Mouse (Mus musculus): ENCODE results near the gene Paqr5. TPM values are rescaled to one million over a fixed set of nuclear protein-coding genes. Genes with fewer than 3 reads are reported as not detected.
A peak's percentile ranks its signal among the peaks of the same experiment; 100 is the strongest.

The Paqr5 gene
- polyA plus RNA-seq, 1 experiment: not detected

DNA sequence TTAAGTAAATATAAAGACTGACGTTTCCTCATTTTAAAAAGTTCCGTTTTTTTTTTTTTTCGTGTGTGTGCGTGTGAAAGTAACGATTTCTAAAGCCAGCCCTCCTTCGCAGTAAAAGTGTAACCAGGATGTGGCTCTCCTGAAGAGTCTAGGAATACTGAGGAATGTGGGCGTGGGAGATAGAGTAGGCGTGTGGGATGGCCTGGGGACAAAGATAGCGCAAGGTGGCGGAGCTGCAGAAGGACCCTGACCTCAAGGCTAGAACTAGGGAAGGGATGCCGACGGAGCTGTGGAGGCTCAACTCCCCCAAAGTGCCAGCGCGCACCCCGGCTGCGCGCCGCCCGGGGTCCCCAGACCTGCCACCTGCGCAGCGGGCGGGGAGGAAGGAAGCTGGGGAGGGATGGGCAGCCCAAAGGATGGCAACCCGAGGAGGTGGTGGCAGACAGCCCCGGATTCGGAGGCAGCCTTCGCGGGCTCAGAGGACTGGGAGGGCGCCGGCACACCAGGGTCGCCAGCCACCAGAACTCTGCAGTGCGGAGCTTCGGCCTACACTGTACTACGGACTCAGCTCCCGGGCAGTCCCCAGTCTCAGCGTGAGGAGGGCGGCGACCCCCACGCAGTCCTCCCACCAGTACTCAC lies 80.6 kb downstream of the Paqr5 start:
- Histone ChIP-seq H3K4me1 (ENCODE audit: control insufficient read depth, insufficient read depth, low read length) (no peaks in the 10 kb centered on the region), H3K27ac (ENCODE audit: insufficient read depth, low read length) (peak overlapping the region; percentile 24; the same call in 1 of the 2 replicates), H3K4me3 (ENCODE audit: insufficient read depth, low read length) (peak overlapping the region; percentile 81)
- no peak for TF ChIP-seq CTCF (IDR thresholded peaks at IDR 0.05; ENCODE audit: borderline replicate concordance, insufficient read depth, low read length)
- TF ChIP-seq POLR2A (IDR thresholded peaks at IDR 0.05; ENCODE audit: low read depth, low read length): no peak

DNA sequence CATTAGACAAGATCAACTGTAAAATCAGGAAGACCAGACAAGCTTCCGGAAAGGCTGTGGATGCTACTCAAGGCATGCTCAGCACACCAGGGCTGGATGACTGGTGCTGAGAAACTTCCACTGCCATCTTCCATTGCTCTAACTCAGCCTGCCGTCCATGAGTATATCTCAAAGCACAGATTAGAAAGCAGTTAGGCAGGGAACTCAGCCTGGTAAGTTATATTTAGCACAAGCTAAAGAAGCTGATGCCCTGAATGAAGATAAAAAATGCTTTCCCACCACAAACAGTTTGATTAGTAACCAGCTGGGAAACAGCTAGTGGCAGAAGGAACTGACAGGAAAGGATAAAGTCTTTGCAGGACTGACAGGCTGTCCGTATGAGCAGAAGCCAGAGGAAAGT lies 85.6 kb downstream of the Paqr5 start:
- no peak overlapping the region for H3K4me3 ChIP-seq (ENCODE audit: insufficient read depth, low read length)
- TF ChIP-seq POLR2A (IDR thresholded peaks at IDR 0.05; ENCODE audit: low read depth, low read length): no peak
- TF ChIP-seq CTCF (IDR thresholded peaks at IDR 0.05; ENCODE audit: borderline replicate concordance, insufficient read depth, low read length): no peak
- no peak overlapping the region for H3K27ac ChIP-seq (ENCODE audit: insufficient read depth, low read length)
- no peaks in the 10 kb centered on the region for H3K4me1 ChIP-seq (ENCODE audit: control insufficient read depth, insufficient read depth, low read length)

DNA sequence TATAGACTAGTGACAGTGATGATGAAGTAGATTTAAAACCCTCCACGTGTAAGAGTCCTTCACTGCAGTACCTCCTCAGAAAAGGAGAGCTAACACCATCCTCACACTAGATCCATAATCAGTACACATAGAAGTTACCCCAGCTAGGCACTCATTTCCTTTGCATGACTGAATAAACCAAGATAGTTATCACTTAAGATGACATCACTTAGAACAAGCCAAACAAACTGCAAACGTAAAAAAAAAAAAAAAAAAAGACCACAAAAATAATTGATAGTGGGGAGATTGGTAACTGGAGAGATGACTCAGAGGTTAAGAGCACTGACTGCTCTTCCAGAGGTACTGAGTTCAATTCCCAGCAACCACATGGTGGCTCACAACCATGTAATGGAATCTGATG lies 93.3 kb downstream of the Paqr5 start:
- no peaks in the 10 kb centered on the region for H3K4me1 ChIP-seq (ENCODE audit: control insufficient read depth, insufficient read depth, low read length)
- no peak overlapping the region for H3K27ac ChIP-seq (ENCODE audit: insufficient read depth, low read length)
- TF ChIP-seq POLR2A (IDR thresholded peaks at IDR 0.05; ENCODE audit: low read depth, low read length): no peak
- TF ChIP-seq CTCF (IDR thresholded peaks at IDR 0.05; ENCODE audit: borderline replicate concordance, insufficient read depth, low read length): no peak
- H3K4me3 ChIP-seq (ENCODE audit: insufficient read depth, low read length): no peak overlapping the region

DNA sequence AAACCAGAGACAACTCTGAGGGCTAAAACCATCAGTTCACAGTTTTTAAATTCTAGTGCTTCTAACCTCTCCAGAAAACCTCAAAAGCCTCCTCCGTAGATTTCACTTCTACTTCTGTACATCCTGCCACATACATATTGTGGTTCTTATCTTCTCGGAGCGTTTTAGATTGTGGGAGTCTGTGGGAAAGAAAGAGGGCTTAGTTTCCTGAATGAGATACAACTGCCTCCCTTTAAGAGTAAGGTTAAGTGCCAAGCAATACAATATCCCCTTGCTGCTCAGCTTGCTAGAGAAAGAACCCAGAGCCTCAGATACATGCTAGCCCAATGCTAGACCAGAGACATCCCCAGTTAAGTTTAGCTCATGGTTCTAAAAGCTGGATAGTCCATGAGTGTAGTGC lies 94.6 kb downstream of the Paqr5 start:
- no peaks in the 10 kb centered on the region for H3K4me1 ChIP-seq (ENCODE audit: control insufficient read depth, insufficient read depth, low read length)
- TF ChIP-seq CTCF (IDR thresholded peaks at IDR 0.05; ENCODE audit: borderline replicate concordance, insufficient read depth, low read length) (no peak), POLR2A (IDR thresholded peaks at IDR 0.05; ENCODE audit: low read depth, low read length) (no peak)
- no peak overlapping the region for H3K27ac ChIP-seq (ENCODE audit: insufficient read depth, low read length)
- H3K4me3 ChIP-seq (ENCODE audit: insufficient read depth, low read length): no peak overlapping the region

DNA sequence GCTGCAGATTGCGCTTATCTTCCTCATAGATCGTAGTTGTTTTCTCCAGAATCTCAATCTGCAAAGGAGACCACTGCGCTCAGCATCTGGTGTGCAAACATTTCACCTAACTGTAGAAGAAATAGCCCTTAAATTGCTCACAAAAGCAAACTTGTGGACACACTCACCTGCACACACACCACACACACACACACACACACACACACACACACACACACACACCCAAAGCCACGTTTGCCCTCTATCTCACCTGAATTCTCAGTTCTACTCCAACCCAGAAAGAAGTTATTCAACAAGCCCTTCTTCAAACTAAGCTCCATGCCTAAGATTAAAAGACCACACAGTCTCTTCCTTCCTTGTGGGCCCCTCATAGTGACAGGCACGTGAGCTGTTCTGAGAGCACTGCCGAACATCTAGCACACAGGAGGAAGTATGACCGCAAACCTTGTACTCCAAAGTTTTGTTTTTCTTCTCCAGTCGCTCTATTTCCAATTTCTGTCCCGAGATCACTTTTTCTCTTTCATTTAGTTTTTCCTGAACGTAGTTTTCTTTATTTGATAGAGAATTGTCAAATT lies 101.5 kb downstream of the Paqr5 start:
- no peaks in the 10 kb centered on the region for H3K4me1 ChIP-seq (ENCODE audit: control insufficient read depth, insufficient read depth, low read length)
- no peak overlapping the region for H3K27ac ChIP-seq (ENCODE audit: insufficient read depth, low read length)
- H3K4me3 ChIP-seq (ENCODE audit: insufficient read depth, low read length): no peak overlapping the region
- TF ChIP-seq POLR2A (IDR thresholded peaks at IDR 0.05; ENCODE audit: low read depth, low read length) (no peak), CTCF (IDR thresholded peaks at IDR 0.05; ENCODE audit: borderline replicate concordance, insufficient read depth, low read length) (no peak)

DNA sequence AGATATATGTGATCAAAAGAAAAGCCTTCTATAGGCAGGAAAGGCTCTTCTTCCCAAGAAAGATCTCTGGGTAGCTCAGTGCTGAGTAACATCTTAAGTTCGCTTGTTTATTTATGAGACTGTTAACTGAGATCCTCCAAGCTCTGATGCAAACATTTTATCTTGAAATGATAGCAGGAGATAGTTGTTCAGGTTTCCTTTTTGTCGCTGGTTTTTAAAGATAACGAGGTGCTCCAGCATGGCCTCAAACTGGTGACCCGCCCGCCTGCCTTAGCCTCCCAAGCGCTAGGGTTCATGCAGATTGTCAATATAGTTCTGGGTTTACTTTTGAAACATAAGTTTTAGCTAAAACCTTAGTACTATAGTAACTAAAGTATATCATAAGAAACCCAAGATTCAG lies 106.3 kb downstream of the Paqr5 start:
- H3K4me3 ChIP-seq (ENCODE audit: insufficient read depth, low read length): no peak overlapping the region
- no peaks in the 10 kb centered on the region; the same call in 1 of the 2 replicates for H3K4me1 ChIP-seq (ENCODE audit: control insufficient read depth, insufficient read depth, low read length)
- TF ChIP-seq CTCF (IDR thresholded peaks at IDR 0.05; ENCODE audit: borderline replicate concordance, insufficient read depth, low read length): no peak
- no peak for TF ChIP-seq POLR2A (IDR thresholded peaks at IDR 0.05; ENCODE audit: low read depth, low read length)
- no peak overlapping the region for H3K27ac ChIP-seq (ENCODE audit: insufficient read depth, low read length)

DNA sequence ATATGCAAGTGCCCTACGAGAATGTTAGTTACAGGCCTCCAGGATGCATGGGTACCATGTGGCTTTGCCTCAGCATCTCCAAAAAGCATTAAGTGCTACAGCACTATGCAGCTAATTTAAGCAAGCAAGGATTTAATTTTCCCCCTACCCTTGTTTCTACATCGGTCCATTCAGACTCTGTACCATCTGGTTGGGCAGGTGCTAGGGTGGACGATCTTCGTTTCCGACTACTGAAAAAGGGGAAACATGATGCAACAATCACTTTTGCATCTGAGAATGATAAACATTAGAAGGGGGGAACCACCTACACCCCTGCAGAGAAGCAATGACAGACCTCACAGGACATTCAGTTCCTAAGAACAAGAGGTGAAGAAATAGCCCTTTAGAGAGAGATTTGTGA lies 107.2 kb downstream of the Paqr5 start:
- no peak for TF ChIP-seq CTCF (IDR thresholded peaks at IDR 0.05; ENCODE audit: borderline replicate concordance, insufficient read depth, low read length)
- TF ChIP-seq POLR2A (IDR thresholded peaks at IDR 0.05; ENCODE audit: low read depth, low read length): no peak
- H3K4me1 ChIP-seq (ENCODE audit: control insufficient read depth, insufficient read depth, low read length): no peaks in the 10 kb centered on the region; the same call in 1 of the 2 replicates
- H3K4me3 ChIP-seq (ENCODE audit: insufficient read depth, low read length): no peak overlapping the region
- no peak overlapping the region for H3K27ac ChIP-seq (ENCODE audit: insufficient read depth, low read length)

DNA sequence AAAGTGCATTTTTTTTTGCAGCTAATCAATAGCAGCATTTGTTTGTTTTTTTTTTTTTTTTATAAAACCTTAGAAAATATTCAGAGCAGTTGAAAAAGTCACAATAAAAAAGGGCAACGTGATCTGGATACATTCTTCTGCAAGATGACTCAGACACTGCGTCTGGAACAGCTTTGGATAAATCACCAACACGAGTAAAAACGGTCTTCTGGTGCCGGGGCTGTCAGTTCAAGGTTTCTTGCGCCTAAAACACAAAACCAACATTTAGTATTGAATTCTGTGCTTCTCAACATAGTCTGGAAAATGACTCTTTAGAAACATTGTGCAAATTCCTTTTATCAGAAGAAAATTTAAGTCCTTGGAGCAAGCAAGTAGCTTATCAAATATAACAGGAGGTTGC lies 109.2 kb downstream of the Paqr5 start:
- Histone ChIP-seq H3K4me3 (ENCODE audit: insufficient read depth, low read length) (no peak overlapping the region), H3K27ac (ENCODE audit: insufficient read depth, low read length) (no peak overlapping the region), H3K4me1 (ENCODE audit: control insufficient read depth, insufficient read depth, low read length) (no peaks in the 10 kb centered on the region; the same call in 1 of the 2 replicates)
- TF ChIP-seq POLR2A (IDR thresholded peaks at IDR 0.05; ENCODE audit: low read depth, low read length) (no peak), CTCF (IDR thresholded peaks at IDR 0.05; ENCODE audit: borderline replicate concordance, insufficient read depth, low read length) (no peak)

DNA sequence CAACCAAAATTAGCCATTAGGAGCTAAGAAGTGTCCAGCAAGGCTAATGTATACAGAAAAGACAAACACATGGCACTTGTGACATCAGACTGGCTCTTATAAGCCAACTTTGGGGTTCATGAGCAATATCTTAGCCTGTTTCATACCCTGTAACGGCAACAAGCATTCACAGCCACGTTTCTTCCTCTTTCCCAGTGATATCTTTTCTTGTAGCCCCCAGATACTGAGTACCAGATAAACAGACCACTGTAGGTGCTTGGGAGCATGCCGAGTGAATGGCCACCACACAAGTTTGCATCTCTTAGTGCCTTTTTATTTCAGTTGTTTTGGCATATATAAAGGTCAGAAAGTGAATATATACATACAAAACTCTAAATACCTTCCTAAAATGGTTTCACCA lies 109.7 kb downstream of the Paqr5 start:
- H3K27ac ChIP-seq (ENCODE audit: insufficient read depth, low read length): no peak overlapping the region
- H3K4me1 ChIP-seq (ENCODE audit: control insufficient read depth, insufficient read depth, low read length): no peaks in the 10 kb centered on the region; the same call in 1 of the 2 replicates
- no peak for TF ChIP-seq CTCF (IDR thresholded peaks at IDR 0.05; ENCODE audit: borderline replicate concordance, insufficient read depth, low read length)
- no peak for TF ChIP-seq POLR2A (IDR thresholded peaks at IDR 0.05; ENCODE audit: low read depth, low read length)
- H3K4me3 ChIP-seq (ENCODE audit: insufficient read depth, low read length): no peak overlapping the region

DNA sequence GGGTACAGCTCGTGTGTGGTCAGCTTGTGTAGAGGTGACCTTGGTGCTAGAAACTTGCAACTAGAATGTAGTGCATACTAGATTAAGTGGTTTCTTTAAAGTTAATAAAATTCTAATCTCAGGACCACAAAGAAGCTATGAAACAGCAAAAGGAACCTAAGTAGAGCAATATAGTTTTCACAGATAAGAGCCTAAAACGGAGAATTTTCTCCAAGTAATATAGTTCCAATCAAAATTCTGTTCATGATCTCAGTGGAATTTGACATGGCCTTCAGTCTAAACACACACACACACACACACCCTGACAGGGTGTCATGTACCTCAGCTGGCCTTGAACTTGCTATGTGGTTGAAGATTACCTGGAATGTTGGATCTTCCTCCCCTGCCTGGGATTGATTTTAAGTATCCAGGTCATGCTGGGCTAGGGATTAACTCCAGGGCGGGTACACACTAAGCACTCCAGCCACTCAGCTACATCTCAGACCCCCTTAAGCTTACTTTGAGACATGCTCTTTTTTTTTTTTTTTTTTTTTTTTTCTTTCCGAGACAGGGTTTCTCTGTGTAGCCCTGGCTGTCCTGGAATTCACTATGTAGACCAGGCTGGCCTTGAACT lies 111.2 kb downstream of the Paqr5 start:
- Histone ChIP-seq H3K4me3 (ENCODE audit: insufficient read depth, low read length) (peak overlapping the region; percentile 64), H3K4me1 (ENCODE audit: control insufficient read depth, insufficient read depth, low read length) (no peaks in the 10 kb centered on the region; the same call in 1 of the 2 replicates), H3K27ac (ENCODE audit: insufficient read depth, low read length) (peak overlapping the region; percentile 97; the same call in 1 of the 2 replicates)
- TF ChIP-seq CTCF (IDR thresholded peaks at IDR 0.05; ENCODE audit: borderline replicate concordance, insufficient read depth, low read length) (no peak), POLR2A (IDR thresholded peaks at IDR 0.05; ENCODE audit: low read depth, low read length) (no peak)
